Mouse (Mus musculus) right cerebral cortex, postnatal 4 days (tissue): ENCODE results near the gene C1qc.

ENCODE experiments used
- DNase-seq: peaks from one replicate; pipeline ENCODE4 v3.0.0-alpha.2; 2022

C1qc gene

GRCm38 (mm10) chr4:136842802-136843201 is 50.1 kb downstream of the C1qc start:
- no peak for DNase-seq

GRCm38 (mm10) chr4:136842033-136842432 is 50.8 kb downstream of the C1qc start:
- DNase-seq, result no peak

DNA sequence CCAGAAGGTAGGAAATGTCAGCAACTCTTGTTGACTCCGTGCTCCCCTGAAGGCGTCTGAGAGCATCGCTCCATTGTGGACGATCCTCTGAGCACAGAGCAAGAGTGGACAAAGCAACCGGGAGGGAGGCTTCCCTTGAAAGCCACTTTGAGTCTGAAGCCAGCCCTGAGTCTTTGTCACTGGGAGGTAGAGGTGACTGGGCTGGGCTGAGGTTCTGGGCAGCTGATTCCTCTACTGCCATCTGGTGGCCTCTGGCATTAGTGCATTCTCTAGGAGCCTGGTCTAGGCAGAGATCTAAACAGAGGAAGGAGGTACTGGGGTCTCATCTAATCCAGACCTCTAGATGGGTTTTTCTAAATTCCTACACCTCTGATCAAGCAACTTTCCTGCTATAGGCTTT is 51.8 kb downstream of the C1qc start:
- peak; percentile 82 for DNase-seq
